Mouse (Mus musculus) ES-E14 (cell line): Measurements from ENCODE around the gene Sgms2.

ENCODE experiments used
- CHD2 ChIP-seq: IDR thresholded peaks from 2 replicates; pipeline ENCODE4 v1.6.1; 2014; ENCODE audit warnings: mild to moderate bottlenecking, low read depth, low read length, inconsistent platforms
- HCFC1 ChIP-seq: IDR thresholded peaks from 2 replicates; pipeline ENCODE4 v1.6.1; 2012; ENCODE audit warnings: low read length, inconsistent platforms, borderline replicate concordance; ENCODE audit not compliant: insufficient read depth
- MAFK ChIP-seq: IDR thresholded peaks from 2 replicates; pipeline ENCODE4 v1.6.1; 2014; ENCODE audit warnings: mild to moderate bottlenecking, low read depth, low read length, inconsistent platforms; ENCODE audit not compliant: insufficient read depth

- TF ChIP-seq HCFC1 (no peak), CHD2 (no peak), MAFK (no peak)
Measured at GRCm38 (mm10) chr3:131364194-131364593, 127.0 kb downstream of the Sgms2 start.
